Mouse (Mus musculus): ENCODE measurements at regions not wholly inside any gene's neighbourhood (a gene's known extent, or its start where the extent isn't known, plus 50 kb on each side); places are given as distances from the start of the nearest gene placed in this dataset.
A peak's percentile ranks its signal among the peaks of the same experiment; 100 is the strongest.

- no peak for DNase-seq (ENCODE audit: low spot score in 2 of 2)
These were observed 712.2 kb downstream of the Slc4a3 start for GRCm38 (mm10) chr1:76258217-76258616.

- DNase-seq (ENCODE audit: low spot score in 2 of 2): no peak
These were observed 730.1 kb downstream of the Slc4a3 start for GRCm38 (mm10) chr1:76276148-76276547.

- DNase-seq (ENCODE audit: low spot score in 2 of 2): no peak
These were observed 730.6 kb downstream of the Slc4a3 start for GRCm38 (mm10) chr1:76276624-76277023.

GRCm38 (mm10) chr1:76283322-76283721 is 737.3 kb downstream of the Slc4a3 start:
- DNase-seq (ENCODE audit: low spot score in 2 of 2): no peak

GRCm38 (mm10) chr1:76322943-76323559 is 777.0 kb downstream of the Slc4a3 start:
- DNase-seq (ENCODE audit: low spot score in 2 of 2): no peak

GRCm38 (mm10) chr1:76323592-76323991 is 777.5 kb downstream of the Slc4a3 start:
- no peak for DNase-seq (ENCODE audit: low spot score in 2 of 2)

- no peak for DNase-seq (ENCODE audit: low spot score in 2 of 2)
These were observed 789.9 kb downstream of the Slc4a3 start for GRCm38 (mm10) chr1:76336011-76336410.

- no peak for DNase-seq (ENCODE audit: low spot score in 2 of 2)
These were observed 816.0 kb downstream of the Slc4a3 start for GRCm38 (mm10) chr1:76362106-76362505.

GRCm38 (mm10) chr1:76373931-76374330 is 827.9 kb downstream of the Slc4a3 start:
- DNase-seq (ENCODE audit: low spot score in 2 of 2): no peak

GRCm38 (mm10) chr1:76378154-76378553 is 832.1 kb downstream of the Slc4a3 start:
- no peak for DNase-seq (ENCODE audit: low spot score in 2 of 2)

GRCm38 (mm10) chr1:76392536-76392935 is 846.5 kb downstream of the Slc4a3 start:
- peak in 1 of 2 experiments; percentile 19 for DNase-seq (ENCODE audit: low spot score in 2 of 2)

- DNase-seq (ENCODE audit: low spot score in 2 of 2): peak in 1 of 2 experiments; percentile 24
These were observed 848.0 kb downstream of the Slc4a3 start for GRCm38 (mm10) chr1:76394038-76394437.

- DNase-seq (ENCODE audit: low spot score in 2 of 2): no peak
These were observed 856.8 kb downstream of the Slc4a3 start for GRCm38 (mm10) chr1:76402854-76403253.

GRCm38 (mm10) chr1:76404003-76404402 is 857.9 kb downstream of the Slc4a3 start:
- no peak for DNase-seq (ENCODE audit: low spot score in 2 of 2)

GRCm38 (mm10) chr1:76410813-76411212 is 864.7 kb downstream of the Slc4a3 start:
- DNase-seq (ENCODE audit: low spot score in 2 of 2): no peak

- DNase-seq (ENCODE audit: low spot score in 2 of 2): no peak
These were observed 874.5 kb downstream of the Slc4a3 start for GRCm38 (mm10) chr1:76420525-76420924.

GRCm38 (mm10) chr1:76427439-76427838 is 881.4 kb downstream of the Slc4a3 start:
- DNase-seq (ENCODE audit: low spot score in 2 of 2): peak; percentile 19 to 22

- no peak for DNase-seq (ENCODE audit: low spot score in 2 of 2)
These were observed 884.1 kb downstream of the Slc4a3 start for GRCm38 (mm10) chr1:76430041-76430610.

GRCm38 (mm10) chr1:76433481-76433941 is 887.4 kb downstream of the Slc4a3 start:
- no peak for DNase-seq (ENCODE audit: low spot score in 2 of 2)

- no peak for DNase-seq (ENCODE audit: low spot score in 2 of 2)
These were observed 904.6 kb downstream of the Slc4a3 start for GRCm38 (mm10) chr1:76450539-76451214.

- no peak for DNase-seq (ENCODE audit: low spot score in 2 of 2)
These were observed 907.2 kb downstream of the Slc4a3 start for GRCm38 (mm10) chr1:76453160-76453710.

- no peak for DNase-seq (ENCODE audit: low spot score in 2 of 2)
These were observed 920.5 kb downstream of the Slc4a3 start for GRCm38 (mm10) chr1:76466562-76466961.

Measured in layer of hippocampus, postnatal 10 days (tissue).